Mouse (Mus musculus): ENCODE data around the gene Lctl.

DNA sequence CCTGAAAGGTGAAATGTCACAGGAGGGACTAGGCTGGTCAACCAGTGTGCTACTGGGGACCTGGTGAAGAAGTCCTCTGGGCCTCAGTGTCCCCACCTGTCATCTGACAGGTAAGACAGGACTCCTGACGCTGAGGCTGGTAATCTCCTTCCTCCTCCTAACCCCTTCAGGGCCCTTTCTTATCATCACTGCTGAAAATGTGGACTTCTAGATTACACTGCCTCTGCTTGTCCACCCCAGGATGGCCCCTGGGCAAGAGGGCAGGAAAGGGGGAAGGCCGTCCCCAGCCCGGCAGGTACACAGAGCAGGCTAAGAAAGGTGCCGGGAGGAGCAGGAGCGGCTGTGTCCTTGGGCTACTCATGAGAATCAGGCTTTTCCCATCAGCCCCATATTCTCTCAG is 46.3 kb upstream of the Lctl start:
- TF ChIP-seq CHD2 (IDR thresholded peaks at IDR 0.05; ENCODE audit: low read depth, low read length) (no peak), MAFK (IDR thresholded peaks at IDR 0.05; ENCODE audit: insufficient read depth, low read depth, low read length) (no peak), ZNF384 (IDR thresholded peaks at IDR 0.05; ENCODE audit: low read depth, low read length) (no peak), ZC3H11A (IDR thresholded peaks at IDR 0.05; ENCODE audit: borderline replicate concordance, low read depth, low read length) (no peak)
